Mouse (Mus musculus) liver, embryonic 16.5 days (tissue): ENCODE measurements at regions not wholly inside any gene's neighbourhood (a gene's known extent, or its start where the extent isn't known, plus 50 kb on each side); places are given as distances from the start of the nearest gene placed in this dataset.

Experiments used
- ATAC-seq: fragments of 200-750 bp; cut with Nextera tagmentation; 2 replicates; pipeline ENCODE4 v1.8.0; 2017; ENCODE audit warnings: low read depth, mild to moderate bottlenecking, moderate number of reproducible peaks, moderate library complexity
- H3K27ac ChIP-seq: fragments of 300-500 bp; sonication (generic); 2 replicates; pipeline ENCODE4 v1.5.1; 2014; ENCODE audit warnings: mild to moderate bottlenecking, low read length
- H3K27me3 ChIP-seq: fragments of 300-500 bp; sonication (generic); 2 replicates; pipeline ENCODE4 v1.6.1; 2014; ENCODE audit warnings: low read depth, low read length, mixed read lengths; ENCODE audit not compliant: control insufficient read depth, insufficient read depth
- H3K36me3 ChIP-seq: fragments of 300-500 bp; sonication (generic); 2 replicates; pipeline ENCODE4 v1.6.1; 2014; ENCODE audit warnings: mild to moderate bottlenecking; ENCODE audit not compliant: control insufficient read depth, insufficient read depth
- H3K4me1 ChIP-seq: fragments of 300-500 bp; sonication (generic); 2 replicates; pipeline ENCODE4 v1.6.1; 2014; ENCODE audit warnings: low read depth, low read length, mixed read lengths; ENCODE audit not compliant: control insufficient read depth
- H3K4me2 ChIP-seq: fragments of 300-500 bp; sonication (generic); 2 replicates; pipeline ENCODE4 v1.6.1; 2014; ENCODE audit warnings: low read depth, low read length, mixed read lengths
- H3K4me3 ChIP-seq: fragments of 300-500 bp; sonication (generic); 2 replicates; pipeline ENCODE4 v1.5.1; 2014; ENCODE audit warnings: low read depth, mild to moderate bottlenecking, low read length
- H3K9ac ChIP-seq: fragments of 300-500 bp; sonication (generic); 2 replicates; pipeline ENCODE4 v1.6.1; 2014; ENCODE audit warnings: low read depth, low read length
- H3K9me3 ChIP-seq: fragments of 300-500 bp; sonication (generic); replicated peaks from 2 replicates; pipeline ENCODE4 v1.6.1; 2016; ENCODE audit warnings: low read length; ENCODE audit not compliant: control insufficient read depth
- WGBS: fragments of 180-500 bp; shearing (Covaris S2); extraction: QIAGEN DNeasy Blood & Tissue Kit; methylation state at CpG from one replicate; pipeline ENCODE4 v1.1.7; 2014; ENCODE audit not compliant: insufficient replicate concordance; 5-methylcytosine and 5-hydroxymethylcytosine counted together

GRCm38 (mm10) chr13:85376338-85376998, 87.5 kb upstream of the Rasa1 start:
- Histone ChIP-seq H3K4me1 (no peaks in the 10 kb centered on the region), H3K27ac (no peak overlapping the region), H3K27me3 (no peaks in the 10 kb centered on the region), H3K9me3 (no peaks in the 10 kb centered on the region), H3K36me3 (no peaks in the 10 kb centered on the region), H3K9ac (no peak overlapping the region), H3K4me3 (no peak overlapping the region), H3K4me2 (no peak overlapping the region)
- 42% methylated on average over 3 of the region's 3 CpGs for WGBS
- ATAC-seq, result no peak

DNA sequence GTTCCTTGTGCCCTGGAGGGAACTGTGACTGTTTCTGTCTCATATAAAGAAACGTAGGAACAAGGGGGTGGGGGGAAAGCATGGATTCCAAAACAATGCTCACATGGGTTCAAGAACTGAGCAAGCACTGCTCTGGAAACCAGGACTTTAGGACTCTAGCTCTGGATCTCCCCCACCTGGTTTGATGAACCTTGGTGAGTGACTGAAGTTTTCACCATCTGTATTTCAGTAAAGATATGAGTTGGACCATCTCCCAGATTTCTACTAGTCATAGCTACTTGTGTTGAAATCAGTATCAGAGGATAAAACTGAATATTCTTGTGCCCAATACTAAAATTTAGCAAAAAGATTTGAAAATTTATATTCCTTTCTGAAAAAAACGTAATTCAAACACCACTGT, 70.7 kb upstream of the Rasa1 start:
- 59% methylated on average over 2 of the region's 2 CpGs for WGBS
- no peak overlapping the region for H3K9ac ChIP-seq
- H3K36me3 ChIP-seq, result no peaks in the 10 kb centered on the region
- H3K9me3 ChIP-seq, result no peaks in the 10 kb centered on the region
- H3K4me2 ChIP-seq, result no peak overlapping the region
- no peak for ATAC-seq
- no peaks in the 10 kb centered on the region for H3K27me3 ChIP-seq
- H3K27ac ChIP-seq, result no peak overlapping the region
- H3K4me1 ChIP-seq, result no peaks in the 10 kb centered on the region
- H3K4me3 ChIP-seq, result no peak overlapping the region

GRCm38 (mm10) chr13:85359143-85359542, 70.2 kb upstream of the Rasa1 start:
- Histone ChIP-seq H3K4me2 (no peak overlapping the region), H3K9me3 (no peaks in the 10 kb centered on the region), H3K27ac (no peak overlapping the region), H3K27me3 (no peaks in the 10 kb centered on the region), H3K9ac (no peak overlapping the region), H3K4me1 (no peaks in the 10 kb centered on the region), H3K4me3 (no peak overlapping the region), H3K36me3 (no peaks in the 10 kb centered on the region)
- no peak for ATAC-seq
- WGBS, result 68% methylated on average over 6 of the region's 6 CpGs

DNA sequence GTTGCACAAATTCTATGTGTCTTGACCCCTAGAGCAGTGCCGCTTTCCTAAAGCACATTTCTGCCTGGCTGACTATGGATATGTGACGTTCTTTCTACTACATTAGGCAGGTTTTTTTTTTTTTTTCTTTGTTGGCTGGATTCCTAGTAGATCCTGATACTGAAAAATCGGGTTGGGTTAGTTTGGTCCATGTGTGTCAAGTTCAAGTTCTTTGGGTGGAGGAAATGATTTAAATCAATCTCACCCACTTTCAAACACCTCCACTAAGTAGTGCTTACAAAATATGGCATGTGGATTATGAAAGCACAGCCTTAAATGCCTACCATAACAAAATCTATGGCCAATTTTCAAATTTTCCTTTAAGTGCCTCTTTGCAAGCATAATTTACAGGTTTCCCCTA, 63.1 kb upstream of the Rasa1 start:
- Histone ChIP-seq H3K9ac (no peak overlapping the region), H3K4me1 (no peaks in the 10 kb centered on the region), H3K36me3 (no peaks in the 10 kb centered on the region), H3K4me2 (no peak overlapping the region), H3K27me3 (no peaks in the 10 kb centered on the region), H3K4me3 (no peak overlapping the region), H3K27ac (no peak overlapping the region), H3K9me3 (no peaks in the 10 kb centered on the region)
- WGBS, result 63% methylated on average over 3 of the region's 3 CpGs
- ATAC-seq, result no peak
